Mouse (Mus musculus): ENCODE results near the gene Arhgap19.

The Arhgap19 gene

GRCm38 (mm10) chr19:41737657-41738428, 64.0 kb downstream of the Arhgap19 start:
- DNase-seq = peak; percentile 67

- no peak for DNase-seq
These were observed 67.2 kb downstream of the Arhgap19 start for GRCm38 (mm10) chr19:41734685-41735084.

- DNase-seq = no peak
These were observed 76.4 kb downstream of the Arhgap19 start for GRCm38 (mm10) chr19:41725491-41725890.

DNA sequence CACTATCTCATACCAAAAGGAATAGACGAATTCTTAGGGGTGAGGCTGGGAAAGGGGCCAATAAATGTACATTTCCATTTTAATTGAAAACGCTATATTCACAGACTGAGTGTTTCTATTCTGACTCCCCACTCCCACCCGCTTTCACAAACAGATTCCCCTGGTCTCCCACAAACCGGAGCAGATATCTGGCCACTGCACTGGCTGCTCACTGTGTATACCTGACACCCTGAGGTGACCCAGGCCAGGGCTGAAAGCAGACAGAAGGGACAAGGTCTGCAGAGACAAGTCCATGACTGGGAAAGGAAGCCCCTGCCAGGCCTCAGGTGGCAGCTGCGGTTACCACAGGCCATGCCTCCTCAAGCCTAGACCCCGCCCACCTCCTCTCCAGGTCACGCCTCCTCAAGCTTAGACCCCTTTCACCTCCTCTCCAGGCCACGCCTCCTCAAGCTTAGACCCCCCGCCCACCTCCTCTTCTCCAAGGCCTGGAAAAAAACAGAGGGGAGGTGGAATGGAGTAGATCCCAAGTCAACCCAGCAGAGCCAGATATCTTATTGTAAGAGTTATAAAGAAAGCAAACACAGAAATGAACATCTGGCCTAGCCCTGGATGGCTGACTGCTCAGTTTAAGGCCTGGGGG, 76.9 kb downstream of the Arhgap19 start:
- DNase-seq = no peak

DNA sequence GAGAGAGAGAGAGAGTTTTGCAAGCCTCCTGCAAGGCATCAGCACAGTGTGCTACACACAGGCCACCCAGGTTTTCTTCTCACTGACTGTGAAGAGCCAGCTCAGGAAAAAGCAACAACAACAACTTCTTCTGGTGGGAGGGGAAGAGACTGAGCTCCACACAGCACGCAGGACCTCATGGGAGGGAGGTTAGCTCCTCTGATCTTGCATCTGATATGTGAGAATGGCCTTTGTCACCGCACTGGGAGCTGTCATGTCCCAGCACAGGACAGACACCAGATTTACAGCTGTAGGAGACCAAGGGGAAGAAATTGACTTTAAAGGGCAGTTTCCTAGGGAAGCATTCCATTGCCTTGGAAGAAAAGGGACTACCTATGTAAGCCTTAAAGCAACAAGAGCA, 78.5 kb downstream of the Arhgap19 start:
- no peak for DNase-seq

DNA sequence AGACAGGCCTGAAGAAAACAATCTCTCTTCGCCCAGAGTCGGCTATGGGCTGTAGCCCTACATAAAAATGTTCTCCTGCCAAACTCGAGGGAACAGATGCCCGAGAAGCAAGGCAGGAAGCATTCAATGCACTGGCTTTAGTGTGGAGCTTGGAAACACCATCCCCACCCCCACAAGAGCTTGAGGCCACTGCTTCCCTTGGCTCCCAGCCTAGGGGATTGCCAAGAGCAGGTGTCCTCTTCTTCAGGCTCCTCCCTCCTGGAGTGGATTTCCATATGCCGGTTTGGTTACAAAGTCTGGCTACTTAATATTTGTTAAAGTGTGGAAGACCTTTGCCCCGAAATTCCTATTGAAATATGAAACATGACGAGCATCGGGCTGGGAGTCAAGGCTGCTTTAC, 82.4 kb downstream of the Arhgap19 start:
- no peak for DNase-seq

Measured in right cerebral cortex, postnatal 4 days (tissue).